20 mouse cellular contexts compared by ENCODE assay signal in genomic region chr4:150414759-150415158, GRCm38 (mm10).
DNase-seq lines count a peak whose midpoint lies in the region; ATAC-seq and TF ChIP-seq lines count a peak whose summit lies in the region.
"Had no signal": no experiment of that assay in that cellular context is flagged by ENCODE, and none has a peak within 500 bp of the region (broad histone marks: within the 10 kb centered on the region; RNA-seq: fewer than 3 reads in every experiment).

No protein-coding gene starts in this region.

- WGBS in kidney, adult 2 months: 59% methylated on average over 1 of the region's 1 CpGs
- 88% methylated on average over 1 of the region's 1 CpGs for WGBS in kidney, embryonic 14.5 days
- WGBS in intestine, embryonic 15.5 days: 74% methylated on average over 1 of the region's 1 CpGs
- 91% methylated on average over 1 of the region's 1 CpGs for WGBS in kidney, postnatal 0 days
- WGBS in liver, embryonic 15.5 days (ENCODE audit: insufficient replicate concordance): 73% methylated on average over 1 of the region's 1 CpGs
- 94% methylated on average over 1 of the region's 1 CpGs for WGBS in forebrain, embryonic 16.5 days
- 100% methylated on average over 1 of the region's 1 CpGs for WGBS in midbrain, embryonic 10.5 days

- no peak for TF ChIP-seq CTCF in kidney, adult 2 months (conservative IDR thresholded peaks at IDR 0.05; ENCODE audit: insufficient read depth, insufficient read length, low read depth, low read length)
- TF ChIP-seq CTCF in kidney, postnatal 0 days (IDR thresholded peaks at IDR 0.05; ENCODE audit: low read depth): no peak

- no peak overlapping the region for H3K9ac ChIP-seq in kidney, embryonic 14.5 days (ENCODE audit: low read depth, low read length)
- H3K9ac ChIP-seq in intestine, embryonic 15.5 days: no peak overlapping the region
- H3K9ac ChIP-seq in kidney, postnatal 0 days (ENCODE audit: low read depth, low read length): no peak overlapping the region
- no peak overlapping the region for H3K9ac ChIP-seq in liver, embryonic 15.5 days
- H3K9ac ChIP-seq in forebrain, embryonic 16.5 days (replicated peaks; ENCODE audit: low read depth, low read length): no peak overlapping the region
- H3K9ac ChIP-seq: embryonic facial prominence, embryonic 12.5 days; forebrain, embryonic 13.5 days; heart, embryonic 15.5 days had no signal

- no peak for TF ChIP-seq POLR2A in kidney, adult 2 months (IDR thresholded peaks at IDR 0.05; ENCODE audit: low read depth, low read length)

- ATAC-seq in kidney, embryonic 14.5 days (ENCODE audit: low FRiP score, low TSS enrichment): no peak
- ATAC-seq in intestine, embryonic 15.5 days: peak; percentile 58; the same call in 1 of the 2 replicates
- ATAC-seq in kidney, postnatal 0 days (replicated peaks; ENCODE audit: low FRiP score, low read depth): 0 out of 2 replicates have a peak, but pooled peaks have one; percentile 43
- no peak for ATAC-seq in liver, embryonic 15.5 days (ENCODE audit: insufficient read depth)
- no peak for ATAC-seq in forebrain, embryonic 16.5 days
- ATAC-seq: activated CD4-positive, CD25-positive, alpha-beta regulatory T cell, adult 4 months; forebrain, embryonic 13.5 days; midbrain, embryonic 16.5 days had no signal

- no peak overlapping the region for H3K4me3 ChIP-seq in kidney, adult 2 months (ENCODE audit: insufficient read depth, low read depth, low read length)
- no peak overlapping the region for H3K4me3 ChIP-seq in kidney, embryonic 14.5 days (ENCODE audit: low read length)
- no peak overlapping the region for H3K4me3 ChIP-seq in intestine, embryonic 15.5 days (replicated peaks)
- no peak overlapping the region for H3K4me3 ChIP-seq in kidney, postnatal 0 days (replicated peaks; ENCODE audit: low read depth, low read length)
- no peak overlapping the region for H3K4me3 ChIP-seq in liver, embryonic 15.5 days (replicated peaks)
- H3K4me3 ChIP-seq in forebrain, embryonic 16.5 days (replicated peaks; ENCODE audit: low read length): no peak overlapping the region
- no peak overlapping the region for H3K4me3 ChIP-seq in midbrain, embryonic 10.5 days
- H3K4me3 ChIP-seq: embryonic facial prominence, embryonic 12.5 days; erythroblast, embryonic 14.5 days; forebrain, embryonic 13.5 days; heart, embryonic 15.5 days had no signal

- H3K27me3 ChIP-seq in kidney, adult 2 months (replicated peaks; ENCODE audit: control insufficient read depth, insufficient read depth, low read length): no peaks in the 10 kb centered on the region
- H3K27me3 ChIP-seq in kidney, embryonic 14.5 days (ENCODE audit: control insufficient read depth, insufficient read depth, low read length): no peaks in the 10 kb centered on the region
- H3K27me3 ChIP-seq in intestine, embryonic 15.5 days (replicated peaks): no peaks in the 10 kb centered on the region
- no peaks in the 10 kb centered on the region for H3K27me3 ChIP-seq in kidney, postnatal 0 days (ENCODE audit: insufficient read depth, low read length)
- H3K27me3 ChIP-seq in liver, embryonic 15.5 days: no peaks in the 10 kb centered on the region
- no peaks in the 10 kb centered on the region for H3K27me3 ChIP-seq in forebrain, embryonic 16.5 days (replicated peaks; ENCODE audit: control insufficient read depth, insufficient read depth, low read length)
- no peaks in the 10 kb centered on the region for H3K27me3 ChIP-seq in midbrain, embryonic 10.5 days (ENCODE audit: low read depth, poor library complexity, severe bottlenecking)
- H3K27me3 ChIP-seq: embryonic facial prominence, embryonic 12.5 days; forebrain, embryonic 13.5 days; heart, embryonic 15.5 days had no signal

- peaks cover 27% of the 10 kb centered on the region for H3K4me1 ChIP-seq in kidney, adult 2 months (ENCODE audit: control insufficient read depth, insufficient read depth, low read length)
- peaks cover 3% of the 10 kb centered on the region; the same call in 1 of the 2 replicates for H3K4me1 ChIP-seq in kidney, embryonic 14.5 days (ENCODE audit: control insufficient read depth, insufficient read depth, low read length)
- peaks cover 14% of the 10 kb centered on the region for H3K4me1 ChIP-seq in intestine, embryonic 15.5 days (replicated peaks)
- H3K4me1 ChIP-seq in kidney, postnatal 0 days (replicated peaks; ENCODE audit: insufficient read depth, low read length): no peaks in the 10 kb centered on the region
- H3K4me1 ChIP-seq in liver, embryonic 15.5 days (replicated peaks): 0 out of 2 replicates have a peak, but pooled peaks cover 11% of the 10 kb centered on the region
- peaks cover 11% of the 10 kb centered on the region for H3K4me1 ChIP-seq in forebrain, embryonic 16.5 days (replicated peaks; ENCODE audit: control insufficient read depth, insufficient read depth, low read length)
- peaks cover 23% of the 10 kb centered on the region for H3K4me1 ChIP-seq in midbrain, embryonic 10.5 days
- H3K4me1 ChIP-seq: embryonic facial prominence, embryonic 12.5 days had no signal

- no peak overlapping the region for H3K4me2 ChIP-seq in kidney, embryonic 14.5 days (replicated peaks; ENCODE audit: low read depth, low read length)
- H3K4me2 ChIP-seq in intestine, embryonic 15.5 days (replicated peaks): no peak overlapping the region
- no peak overlapping the region for H3K4me2 ChIP-seq in kidney, postnatal 0 days (ENCODE audit: low read length)
- peak overlapping the region; percentile 31 for H3K4me2 ChIP-seq in liver, embryonic 15.5 days
- no peak overlapping the region for H3K4me2 ChIP-seq in forebrain, embryonic 16.5 days (ENCODE audit: low read length)
- H3K4me2 ChIP-seq: embryonic facial prominence, embryonic 12.5 days; forebrain, embryonic 13.5 days; heart, embryonic 15.5 days had no signal

- no peaks in the 10 kb centered on the region for H3K9me3 ChIP-seq in kidney, embryonic 14.5 days (ENCODE audit: control insufficient read depth, low read length)
- no peaks in the 10 kb centered on the region for H3K9me3 ChIP-seq in intestine, embryonic 15.5 days
- H3K9me3 ChIP-seq in kidney, postnatal 0 days (replicated peaks; ENCODE audit: low read length): no peaks in the 10 kb centered on the region
- H3K9me3 ChIP-seq in liver, embryonic 15.5 days (replicated peaks): no peaks in the 10 kb centered on the region
- no peaks in the 10 kb centered on the region for H3K9me3 ChIP-seq in forebrain, embryonic 16.5 days (ENCODE audit: control insufficient read depth, low read length)
- no peaks in the 10 kb centered on the region for H3K9me3 ChIP-seq in midbrain, embryonic 10.5 days (replicated peaks)
- H3K9me3 ChIP-seq: embryonic facial prominence, embryonic 12.5 days; forebrain, embryonic 13.5 days; G1E; heart, embryonic 15.5 days had no signal

- peak; percentile 84 for DNase-seq in kidney, adult 2 months
- no peak for DNase-seq in kidney, postnatal 0 days (ENCODE audit: low spot score)
- DNase-seq in thymus, postnatal 14 days: no peak
- no peak for DNase-seq in midbrain, embryonic 10.5 days (ENCODE audit: low spot score)
- DNase-seq: adrenal gland, postnatal 10 days; cerebellum, postnatal 10 days; gastrocnemius, postnatal 10 days; lung, postnatal 14 days; spleen, adult 18-20 months had no signal

- peak overlapping the region; percentile 96 for H3K27ac ChIP-seq in kidney, adult 2 months (ENCODE audit: insufficient read depth, low read depth, low read length)
- no peak overlapping the region; the same call in 1 of the 2 replicates for H3K27ac ChIP-seq in kidney, embryonic 14.5 days (ENCODE audit: low read depth, low read length)
- H3K27ac ChIP-seq in intestine, embryonic 15.5 days: no peak overlapping the region
- peak overlapping the region; percentile 64 for H3K27ac ChIP-seq in kidney, postnatal 0 days
- peak overlapping the region; percentile 65 for H3K27ac ChIP-seq in liver, embryonic 15.5 days (replicated peaks)
- no peak overlapping the region for H3K27ac ChIP-seq in forebrain, embryonic 16.5 days (ENCODE audit: low read length)
- H3K27ac ChIP-seq in midbrain, embryonic 10.5 days (replicated peaks): no peak overlapping the region
- H3K27ac ChIP-seq: embryonic facial prominence, embryonic 12.5 days; heart, embryonic 15.5 days had no signal

- no peaks in the 10 kb centered on the region for H3K36me3 ChIP-seq in kidney, adult 2 months (ENCODE audit: control insufficient read depth, insufficient read depth, low read length)
- peaks cover 4% of the 10 kb centered on the region; the same call in 1 of the 2 replicates for H3K36me3 ChIP-seq in kidney, embryonic 14.5 days (ENCODE audit: control insufficient read depth, insufficient read depth, low read length)
- peaks cover 3% of the 10 kb centered on the region; the same call in 1 of the 2 replicates for H3K36me3 ChIP-seq in intestine, embryonic 15.5 days
- no peaks in the 10 kb centered on the region for H3K36me3 ChIP-seq in kidney, postnatal 0 days (ENCODE audit: insufficient read depth, low read length)
- no peaks in the 10 kb centered on the region for H3K36me3 ChIP-seq in liver, embryonic 15.5 days (replicated peaks)
- no peaks in the 10 kb centered on the region for H3K36me3 ChIP-seq in forebrain, embryonic 16.5 days (ENCODE audit: control insufficient read depth, insufficient read depth)
- peaks cover 29% of the 10 kb centered on the region for H3K36me3 ChIP-seq in midbrain, embryonic 10.5 days
- H3K36me3 ChIP-seq: heart, embryonic 15.5 days had no signal

Comparison
In these comparisons a context has a peak if more than half of its experiments do, and no peak if none do; other contexts are left out.
1. H3K27ac ChIP-seq: peak in kidney, adult 2 months (single experiment), kidney, postnatal 0 days (single experiment) and liver, embryonic 15.5 days (single experiment); none in kidney, embryonic 14.5 days (single experiment), intestine, embryonic 15.5 days (single experiment), forebrain, embryonic 16.5 days (single experiment) and midbrain, embryonic 10.5 days (single experiment).
2. ATAC-seq: peak in intestine, embryonic 15.5 days (single experiment) and kidney, postnatal 0 days (single experiment); none in kidney, embryonic 14.5 days (single experiment), liver, embryonic 15.5 days (single experiment) and forebrain, embryonic 16.5 days (single experiment).